Mouse (Mus musculus): ENCODE measurements around the gene Traf5. TPM values are rescaled to one million over a fixed set of nuclear protein-coding genes. Genes with fewer than 3 reads are reported as not detected.

The Traf5 gene
- polyA plus RNA-seq, 1 experiment from 2014 or later, result 11.2 TPM

GRCm38 (mm10) chr1:191963948-191964772 is 128.2 kb downstream of the Traf5 start:
- ATAC-seq (replicated peaks; ENCODE audit: insufficient number of reproducible peaks, low FRiP score, low TSS enrichment), result peak; percentile 70
- Histone ChIP-seq H3K4me1 (ENCODE audit: control insufficient read depth, insufficient read depth, low read length) (no peaks in the 10 kb centered on the region), H3K9ac (ENCODE audit: low read depth, low read length) (no peak overlapping the region), H3K27me3 (ENCODE audit: control insufficient read depth, insufficient read depth, low read length) (no peaks in the 10 kb centered on the region), H3K4me3 (ENCODE audit: low read depth, low read length) (no peak overlapping the region), H3K27ac (ENCODE audit: low read depth, low read length) (no peak overlapping the region), H3K9me3 (replicated peaks; ENCODE audit: control insufficient read depth, low read length) (no peaks in the 10 kb centered on the region), H3K36me3 (ENCODE audit: control insufficient read depth, insufficient read depth, low read length) (no peaks in the 10 kb centered on the region), H3K4me2 (no peak overlapping the region)
- 24% methylated on average over 8 of the region's 8 CpGs for WGBS (ENCODE audit: insufficient replicate concordance)

GRCm38 (mm10) chr1:191963413-191963812 is 128.9 kb downstream of the Traf5 start:
- no peaks in the 10 kb centered on the region for H3K9me3 ChIP-seq (replicated peaks; ENCODE audit: control insufficient read depth, low read length)
- no peak overlapping the region for H3K4me3 ChIP-seq (ENCODE audit: low read depth, low read length)
- no peak overlapping the region for H3K27ac ChIP-seq (ENCODE audit: low read depth, low read length)
- no peaks in the 10 kb centered on the region for H3K36me3 ChIP-seq (ENCODE audit: control insufficient read depth, insufficient read depth, low read length)
- H3K9ac ChIP-seq (ENCODE audit: low read depth, low read length), result no peak overlapping the region
- no peaks in the 10 kb centered on the region for H3K4me1 ChIP-seq (ENCODE audit: control insufficient read depth, insufficient read depth, low read length)
- 56% methylated on average over 3 of the region's 3 CpGs for WGBS (ENCODE audit: insufficient replicate concordance)
- H3K4me2 ChIP-seq, result no peak overlapping the region
- H3K27me3 ChIP-seq (ENCODE audit: control insufficient read depth, insufficient read depth, low read length), result no peaks in the 10 kb centered on the region
- ATAC-seq (replicated peaks; ENCODE audit: insufficient number of reproducible peaks, low FRiP score, low TSS enrichment), result no peak

GRCm38 (mm10) chr1:191960946-191961345 is 131.4 kb downstream of the Traf5 start:
- no peaks in the 10 kb centered on the region for H3K36me3 ChIP-seq (ENCODE audit: control insufficient read depth, insufficient read depth, low read length)
- H3K4me3 ChIP-seq (ENCODE audit: low read depth, low read length), result no peak overlapping the region
- 68% methylated on average over 2 of the region's 2 CpGs for WGBS (ENCODE audit: insufficient replicate concordance)
- H3K9me3 ChIP-seq (replicated peaks; ENCODE audit: control insufficient read depth, low read length), result no peaks in the 10 kb centered on the region
- H3K9ac ChIP-seq (ENCODE audit: low read depth, low read length), result no peak overlapping the region
- ATAC-seq (replicated peaks; ENCODE audit: insufficient number of reproducible peaks, low FRiP score, low TSS enrichment), result no peak
- no peak overlapping the region for H3K27ac ChIP-seq (ENCODE audit: low read depth, low read length)
- H3K4me1 ChIP-seq (ENCODE audit: control insufficient read depth, insufficient read depth, low read length), result no peaks in the 10 kb centered on the region
- H3K4me2 ChIP-seq, result no peak overlapping the region
- no peaks in the 10 kb centered on the region for H3K27me3 ChIP-seq (ENCODE audit: control insufficient read depth, insufficient read depth, low read length)

- Histone ChIP-seq H3K27ac (ENCODE audit: low read depth, low read length) (no peak overlapping the region), H3K27me3 (ENCODE audit: control insufficient read depth, insufficient read depth, low read length) (no peaks in the 10 kb centered on the region), H3K4me3 (ENCODE audit: low read depth, low read length) (no peak overlapping the region), H3K36me3 (ENCODE audit: control insufficient read depth, insufficient read depth, low read length) (no peaks in the 10 kb centered on the region), H3K4me1 (ENCODE audit: control insufficient read depth, insufficient read depth, low read length) (no peaks in the 10 kb centered on the region), H3K4me2 (no peak overlapping the region), H3K9me3 (replicated peaks; ENCODE audit: control insufficient read depth, low read length) (no peaks in the 10 kb centered on the region), H3K9ac (ENCODE audit: low read depth, low read length) (no peak overlapping the region)
- WGBS (ENCODE audit: insufficient replicate concordance), result 97% methylated on average over 3 of the region's 3 CpGs
- no peak for ATAC-seq (replicated peaks; ENCODE audit: insufficient number of reproducible peaks, low FRiP score, low TSS enrichment)
These were observed 135.0 kb downstream of the Traf5 start for GRCm38 (mm10) chr1:191957321-191957720.

- H3K9me3 ChIP-seq (replicated peaks; ENCODE audit: control insufficient read depth, low read length), result no peaks in the 10 kb centered on the region
- 85% methylated on average over 2 of the region's 2 CpGs for WGBS (ENCODE audit: insufficient replicate concordance)
- H3K27me3 ChIP-seq (ENCODE audit: control insufficient read depth, insufficient read depth, low read length), result no peaks in the 10 kb centered on the region
- no peak overlapping the region for H3K9ac ChIP-seq (ENCODE audit: low read depth, low read length)
- no peak overlapping the region for H3K4me2 ChIP-seq
- H3K4me3 ChIP-seq (ENCODE audit: low read depth, low read length), result no peak overlapping the region
- H3K27ac ChIP-seq (ENCODE audit: low read depth, low read length), result no peak overlapping the region
- no peaks in the 10 kb centered on the region for H3K36me3 ChIP-seq (ENCODE audit: control insufficient read depth, insufficient read depth, low read length)
- no peak for ATAC-seq (replicated peaks; ENCODE audit: insufficient number of reproducible peaks, low FRiP score, low TSS enrichment)
- H3K4me1 ChIP-seq (ENCODE audit: control insufficient read depth, insufficient read depth, low read length), result no peaks in the 10 kb centered on the region
These were observed 135.5 kb downstream of the Traf5 start for GRCm38 (mm10) chr1:191956871-191957270.

GRCm38 (mm10) chr1:191956261-191956660 is 136.1 kb downstream of the Traf5 start:
- no peaks in the 10 kb centered on the region for H3K36me3 ChIP-seq (ENCODE audit: control insufficient read depth, insufficient read depth, low read length)
- no peak overlapping the region for H3K27ac ChIP-seq (ENCODE audit: low read depth, low read length)
- no peaks in the 10 kb centered on the region for H3K27me3 ChIP-seq (ENCODE audit: control insufficient read depth, insufficient read depth, low read length)
- H3K4me2 ChIP-seq, result no peak overlapping the region
- ATAC-seq (replicated peaks; ENCODE audit: insufficient number of reproducible peaks, low FRiP score, low TSS enrichment), result no peak
- H3K9ac ChIP-seq (ENCODE audit: low read depth, low read length), result no peak overlapping the region
- no peak overlapping the region for H3K4me3 ChIP-seq (ENCODE audit: low read depth, low read length)
- no peaks in the 10 kb centered on the region for H3K4me1 ChIP-seq (ENCODE audit: control insufficient read depth, insufficient read depth, low read length)
- 62% methylated on average over 3 of the region's 3 CpGs for WGBS (ENCODE audit: insufficient replicate concordance)
- H3K9me3 ChIP-seq (replicated peaks; ENCODE audit: control insufficient read depth, low read length), result no peaks in the 10 kb centered on the region

GRCm38 (mm10) chr1:191955101-191955500 is 137.3 kb downstream of the Traf5 start:
- WGBS (ENCODE audit: insufficient replicate concordance), result 44% methylated on average over 3 of the region's 3 CpGs
- Histone ChIP-seq H3K36me3 (ENCODE audit: control insufficient read depth, insufficient read depth, low read length) (no peaks in the 10 kb centered on the region), H3K4me3 (ENCODE audit: low read depth, low read length) (no peak overlapping the region), H3K27me3 (ENCODE audit: control insufficient read depth, insufficient read depth, low read length) (no peaks in the 10 kb centered on the region), H3K27ac (ENCODE audit: low read depth, low read length) (0 out of 2 replicates have a peak overlapping the region, but pooled peaks have one; percentile 10), H3K4me2 (no peak overlapping the region), H3K9me3 (replicated peaks; ENCODE audit: control insufficient read depth, low read length) (no peaks in the 10 kb centered on the region), H3K9ac (ENCODE audit: low read depth, low read length) (no peak overlapping the region), H3K4me1 (ENCODE audit: control insufficient read depth, insufficient read depth, low read length) (no peaks in the 10 kb centered on the region)
- ATAC-seq (replicated peaks; ENCODE audit: insufficient number of reproducible peaks, low FRiP score, low TSS enrichment), result no peak

GRCm38 (mm10) chr1:191952733-191953335 is 139.5 kb downstream of the Traf5 start:
- Histone ChIP-seq H3K9me3 (replicated peaks; ENCODE audit: control insufficient read depth, low read length) (no peaks in the 10 kb centered on the region), H3K9ac (ENCODE audit: low read depth, low read length) (no peak overlapping the region)
- 83% methylated on average over 11 of the region's 11 CpGs for WGBS (ENCODE audit: insufficient replicate concordance)

More at GRCm38 (mm10) chr1:191952733-191953335, 139.5 kb downstream of the Traf5 start:
- Histone ChIP-seq H3K27ac (ENCODE audit: low read depth, low read length) (no peak overlapping the region), H3K27me3 (ENCODE audit: control insufficient read depth, insufficient read depth, low read length) (no peaks in the 10 kb centered on the region), H3K36me3 (ENCODE audit: control insufficient read depth, insufficient read depth, low read length) (no peaks in the 10 kb centered on the region), H3K4me1 (ENCODE audit: control insufficient read depth, insufficient read depth, low read length) (no peaks in the 10 kb centered on the region), H3K4me3 (ENCODE audit: low read depth, low read length) (no peak overlapping the region), H3K4me2 (no peak overlapping the region)
- ATAC-seq (replicated peaks; ENCODE audit: insufficient number of reproducible peaks, low FRiP score, low TSS enrichment), result no peak
